Mouse (Mus musculus): Measurements from ENCODE around the gene Spo11.

The Spo11 gene

DNA sequence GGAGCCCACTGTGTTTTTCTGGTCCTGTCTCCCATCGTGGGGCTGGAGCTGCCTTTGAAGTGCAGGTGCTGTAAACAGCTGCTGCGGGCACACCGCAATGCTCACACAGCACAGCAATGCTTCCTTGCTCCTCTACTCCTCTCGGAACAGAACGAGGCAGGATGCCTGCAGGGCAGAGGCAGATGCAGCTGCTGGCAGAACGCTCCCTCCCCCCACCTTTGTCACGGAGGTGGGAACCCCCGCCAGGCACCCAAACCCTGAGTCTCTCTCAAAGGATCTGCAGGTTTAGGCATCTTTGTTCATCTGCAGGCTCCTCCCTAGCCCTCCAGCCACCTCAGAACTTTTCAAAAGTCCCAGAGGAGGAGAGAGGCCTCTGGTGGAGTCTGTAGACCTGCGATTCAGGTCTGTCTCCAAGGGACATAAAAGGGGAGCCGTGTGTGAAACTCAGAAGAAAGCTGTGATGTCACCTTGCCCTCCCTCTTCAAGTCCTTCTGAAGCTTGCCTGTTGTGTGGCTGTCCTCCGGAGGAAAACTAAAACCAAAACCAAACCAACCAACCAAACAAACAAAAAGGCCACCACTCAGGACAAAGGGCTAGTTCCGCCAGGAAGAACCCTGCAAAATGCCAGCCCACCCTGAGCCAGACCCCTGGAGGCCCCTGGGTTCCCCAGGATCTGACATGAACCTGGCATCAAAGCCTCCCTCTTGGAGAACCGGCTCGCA is at the start of gene Spo11:
Gene Spo11, plus strand, starts transcription at position 292 of the 722 bp plus-strand sequence.
- DNase-seq (ENCODE audit: low spot score) = no peak

- no peak for DNase-seq (ENCODE audit: low spot score)
Observed at GRCm38 (mm10) chr2:172929905-172930436, 47.5 kb upstream of the Spo11 start.

DNA sequence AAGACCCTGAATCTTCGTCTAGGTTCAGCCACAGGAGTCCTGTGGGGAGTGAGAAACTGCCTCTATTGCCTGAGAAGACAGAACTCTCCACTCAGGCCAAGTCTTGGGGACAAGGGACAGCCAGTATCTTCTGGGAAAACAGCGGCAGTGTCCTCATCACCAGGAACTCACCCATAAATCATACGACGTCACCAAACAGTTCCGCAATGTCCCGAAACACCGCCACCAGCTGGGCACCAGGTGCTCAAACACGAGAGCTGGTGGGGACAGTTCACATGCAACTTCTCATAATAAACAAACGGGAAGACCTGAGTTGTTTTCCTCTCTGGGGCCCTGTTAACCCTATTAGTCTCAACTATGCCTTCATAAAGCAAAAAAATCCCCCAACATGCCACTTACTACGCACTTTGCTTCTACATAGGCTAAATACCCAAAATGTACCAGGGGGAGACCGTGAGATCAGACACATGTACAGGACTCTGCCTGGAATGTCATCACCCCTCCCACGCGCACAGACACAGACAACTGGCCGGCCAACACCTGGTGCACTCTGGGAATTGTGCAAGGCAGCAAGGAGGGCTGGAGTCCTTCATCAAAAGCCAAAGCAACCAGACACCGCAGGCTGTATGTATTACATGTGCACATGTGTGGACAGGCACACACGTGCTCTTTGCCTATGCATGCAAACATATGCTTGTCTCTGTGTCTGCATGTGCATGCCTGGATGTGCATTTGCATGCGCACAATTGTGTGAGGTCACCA is 46.2 kb upstream of the Spo11 start:
- no peak for DNase-seq (ENCODE audit: low spot score)

- no peak for DNase-seq (ENCODE audit: low spot score)
Observed at GRCm38 (mm10) chr2:172933631-172934419, 43.7 kb upstream of the Spo11 start.

DNA sequence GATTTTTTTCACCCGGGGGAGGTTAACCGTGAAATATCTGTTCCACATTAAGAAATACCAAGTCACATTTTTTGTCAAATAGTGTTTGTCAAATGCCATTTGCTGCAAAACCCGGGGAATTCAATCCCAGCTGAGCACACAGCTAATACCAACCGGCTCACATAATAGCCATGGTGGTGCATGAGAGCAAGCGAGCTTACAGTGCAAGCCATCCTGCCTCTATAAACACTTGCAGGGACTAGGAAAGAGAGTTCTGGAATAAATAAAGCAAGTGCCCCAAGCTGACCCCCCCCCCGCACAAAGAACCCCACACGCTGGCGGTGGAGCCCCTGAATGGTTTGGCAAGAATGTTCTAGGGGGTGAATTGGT is 43.1 kb upstream of the Spo11 start:
- DNase-seq (ENCODE audit: low spot score) = no peak

- no peak for DNase-seq (ENCODE audit: low spot score)
Observed at GRCm38 (mm10) chr2:172934891-172935740, 42.4 kb upstream of the Spo11 start.

GRCm38 (mm10) chr2:172935776-172936562 is 41.5 kb upstream of the Spo11 start:
- DNase-seq (ENCODE audit: low spot score) = no peak

DNA sequence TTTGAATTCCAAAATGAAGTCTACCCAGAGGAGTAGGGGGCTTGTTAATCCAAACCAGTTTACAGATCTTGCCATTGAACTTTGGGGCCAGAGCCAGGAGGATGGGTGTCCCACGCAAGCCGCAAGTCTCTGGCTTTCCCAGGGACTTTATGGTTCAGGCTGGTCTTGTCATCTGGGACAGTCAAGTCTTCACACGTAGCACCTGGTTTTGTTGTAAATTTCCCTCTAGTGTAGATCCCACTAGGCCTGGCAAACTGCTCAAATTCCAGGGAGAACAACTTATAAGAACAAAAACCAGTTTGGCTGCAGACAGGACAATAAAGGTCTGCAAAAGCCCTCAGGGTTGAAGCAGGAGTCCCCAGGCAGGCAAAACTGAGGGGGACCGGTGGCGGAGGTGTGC is 40.7 kb upstream of the Spo11 start:
- DNase-seq (ENCODE audit: low spot score) = no peak

- no peak for DNase-seq (ENCODE audit: low spot score)
Observed at GRCm38 (mm10) chr2:172937326-172938190, 39.9 kb upstream of the Spo11 start.

DNA sequence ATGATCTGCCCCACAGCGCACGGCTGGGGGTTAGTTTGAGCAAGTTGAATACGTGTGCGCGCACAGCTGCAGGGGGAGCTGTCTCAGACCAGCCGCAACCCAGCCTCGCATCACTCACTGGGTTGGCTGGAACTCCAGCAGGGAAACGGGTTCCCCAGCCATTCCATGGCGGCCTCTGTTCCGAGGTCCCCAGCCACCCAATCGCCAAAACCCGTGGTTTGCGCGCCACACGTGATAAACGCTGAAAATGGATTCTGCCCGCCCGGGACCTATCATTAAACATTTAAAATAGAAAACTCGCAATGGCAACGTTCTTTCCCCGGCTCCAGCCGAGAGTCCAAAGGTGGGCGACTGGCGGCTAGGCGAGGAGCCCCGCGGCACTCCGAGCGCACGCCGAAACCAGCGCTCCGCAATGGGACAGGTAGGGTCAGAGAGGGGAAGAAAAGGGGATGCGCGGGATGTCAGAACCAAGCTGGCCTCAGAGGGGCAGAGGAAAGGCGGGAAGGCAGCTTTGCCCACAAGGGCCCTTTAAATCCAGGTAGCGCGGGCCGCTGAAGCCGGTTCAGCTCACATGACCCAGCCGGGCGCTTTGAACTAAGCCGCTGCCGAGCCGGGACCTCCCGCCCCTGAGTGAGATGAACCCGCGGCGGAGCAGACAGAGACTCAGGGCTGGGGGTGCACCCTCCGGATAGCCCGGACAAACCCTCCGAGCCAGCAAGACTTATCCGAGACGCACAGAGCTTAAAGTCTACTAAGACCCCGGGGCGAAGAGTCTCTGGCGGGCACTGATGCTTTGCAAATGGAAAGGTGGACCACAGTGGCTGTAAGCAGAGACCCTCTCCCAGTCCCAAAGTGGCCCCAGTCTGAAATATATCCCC is 38.5 kb upstream of the Spo11 start:
- DNase-seq (ENCODE audit: low spot score) = no peak

- no peak for DNase-seq (ENCODE audit: low spot score)
Observed at GRCm38 (mm10) chr2:172939639-172940002, 37.9 kb upstream of the Spo11 start.

DNA sequence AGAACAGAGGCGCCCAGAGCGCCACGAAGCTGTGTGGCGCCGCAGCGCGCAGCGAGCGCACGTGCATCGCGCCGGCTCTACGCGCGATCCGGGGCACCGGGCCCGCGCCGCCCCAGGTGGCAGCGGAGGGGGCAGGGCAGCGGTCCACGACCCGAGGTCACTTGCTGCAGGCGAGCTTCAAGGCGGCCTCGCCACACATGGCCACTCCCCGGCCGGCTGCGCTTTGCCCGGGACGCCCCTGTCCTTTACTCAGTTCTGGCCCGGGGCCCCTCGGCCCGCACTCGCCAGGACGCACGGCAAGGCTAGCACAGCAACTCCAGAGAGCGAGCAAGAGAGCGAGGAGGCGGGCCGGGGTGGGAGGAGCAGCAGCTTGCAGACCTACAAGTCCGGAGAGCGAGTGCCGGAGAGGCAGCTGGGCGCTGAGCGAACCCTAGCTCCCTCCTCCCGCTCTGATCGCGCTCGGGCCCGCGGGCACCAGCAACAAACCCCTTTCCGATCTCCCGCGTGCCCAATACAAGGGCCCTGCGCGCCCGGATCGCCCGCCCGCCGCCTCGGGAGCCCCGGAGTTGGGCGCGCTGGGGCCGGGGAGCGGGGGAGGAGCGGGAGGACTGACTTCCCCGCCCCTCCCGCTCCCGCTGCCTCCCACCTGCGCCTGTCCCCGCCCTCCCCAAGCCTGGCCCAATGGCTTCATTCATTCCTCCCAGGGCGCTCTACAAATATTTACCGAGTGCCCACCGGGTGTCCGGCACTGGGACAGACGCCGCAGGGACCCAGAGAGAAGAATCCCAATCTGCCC is 37.3 kb upstream of the Spo11 start, which contains the start of gene Bmp7:
Gene Bmp7, minus strand, starts transcription at position 319 of the 796 bp plus-strand sequence.
- DNase-seq (ENCODE audit: low spot score) = no peak

GRCm38 (mm10) chr2:172940799-172941163 is 36.7 kb upstream of the Spo11 start:
- DNase-seq (ENCODE audit: low spot score) = no peak

DNA sequence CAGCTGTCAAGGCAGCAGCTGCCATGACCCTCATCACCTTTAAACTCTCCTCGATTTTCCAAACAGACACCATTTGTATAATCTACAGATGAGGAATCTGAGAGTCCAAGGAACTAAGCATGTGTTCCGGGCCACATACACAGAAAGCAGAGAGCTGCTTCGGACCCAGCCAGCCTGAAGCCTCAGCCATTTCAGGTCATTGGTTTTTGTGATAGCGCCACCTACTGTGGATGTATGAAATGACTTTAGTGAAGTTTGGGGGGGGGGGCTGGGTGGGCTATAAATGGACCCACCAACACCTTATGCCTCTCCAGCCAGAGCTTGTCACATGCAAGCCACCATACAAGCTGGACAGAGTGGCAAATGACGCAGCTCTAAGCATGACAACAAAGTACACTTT is 28.4 kb upstream of the Spo11 start:
- DNase-seq (ENCODE audit: low spot score) = no peak

GRCm38 (mm10) chr2:172950119-172950676 is 27.3 kb upstream of the Spo11 start:
- DNase-seq (ENCODE audit: low spot score) = no peak

GRCm38 (mm10) chr2:172950722-172951121 is 26.8 kb upstream of the Spo11 start:
- no peak for DNase-seq (ENCODE audit: low spot score)

- DNase-seq (ENCODE audit: low spot score) = no peak
Observed at GRCm38 (mm10) chr2:172951976-172952375, 25.5 kb upstream of the Spo11 start.

DNA sequence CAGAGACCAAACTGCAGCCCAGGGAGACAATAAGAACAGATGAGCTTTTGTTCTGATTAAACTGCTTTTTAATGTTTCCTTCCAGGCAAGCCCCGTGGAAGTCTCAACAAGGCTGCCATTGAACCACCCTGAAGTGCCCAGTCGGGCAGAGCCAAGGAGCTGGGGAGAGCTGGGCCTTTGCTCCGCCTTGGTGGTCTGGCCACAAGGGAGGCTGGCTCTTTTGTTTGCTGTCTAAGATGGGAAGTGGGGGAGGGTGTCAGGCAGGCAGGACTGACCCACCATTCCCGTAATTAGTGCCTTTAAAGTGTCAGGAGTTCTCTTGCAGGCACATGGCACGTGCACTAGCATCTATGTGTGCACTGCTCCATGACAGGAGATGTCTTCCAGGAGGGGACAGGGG is 18.9 kb upstream of the Spo11 start:
- no peak for DNase-seq (ENCODE audit: low spot score)

All from ovary, postnatal 10 days (tissue).